Mouse (Mus musculus) sigmoid colon, adult 10 weeks (tissue): ENCODE measurements around the gene Rpl19. TPM values are rescaled to one million over a fixed set of nuclear protein-coding genes. Genes with fewer than 3 reads are reported as not detected.

ENCODE experiments used
- polyA plus RNA-seq: library from polyadenylated mRNA; stranded (reverse); fragments of 350-450 nt; fragmentation: Illumina TruSeq; extraction: RNeasy Lipid Tissue Mini Kit (QIAGEN cat#74804); gene quantifications from one replicate; pipeline ENCODE4 v1.2.3, GENCODE M21; 2014; ENCODE audit warnings: low read depth, low replicate concordance

Gene Rpl19
- 125 TPM for polyA plus RNA-seq

GRCm38 (mm10) chr11:98026570-98027296 lies at the start of gene Rpl19:
Gene Rpl19 (plus strand): TSS chr11:98026710.

GRCm38 (mm10) chr11:97985727-97986677 lies 40.5 kb upstream of the Rpl19 start, which contains the start of gene Plxdc1:
Gene Plxdc1 (minus strand): TSS chr11:97986444.

GRCm38 (mm10) chr11:97995564-97996288 lies 30.8 kb upstream of the Rpl19 start, which contains the start of gene Arl5c:
Gene Arl5c (minus strand): TSS chr11:97996181.

GRCm38 (mm10) chr11:98022555-98023371 lies 3.7 kb upstream of the Rpl19 start, which contains the start of gene Cacnb1:
Gene Cacnb1 (minus strand): TSS chr11:98023034.

DNA sequence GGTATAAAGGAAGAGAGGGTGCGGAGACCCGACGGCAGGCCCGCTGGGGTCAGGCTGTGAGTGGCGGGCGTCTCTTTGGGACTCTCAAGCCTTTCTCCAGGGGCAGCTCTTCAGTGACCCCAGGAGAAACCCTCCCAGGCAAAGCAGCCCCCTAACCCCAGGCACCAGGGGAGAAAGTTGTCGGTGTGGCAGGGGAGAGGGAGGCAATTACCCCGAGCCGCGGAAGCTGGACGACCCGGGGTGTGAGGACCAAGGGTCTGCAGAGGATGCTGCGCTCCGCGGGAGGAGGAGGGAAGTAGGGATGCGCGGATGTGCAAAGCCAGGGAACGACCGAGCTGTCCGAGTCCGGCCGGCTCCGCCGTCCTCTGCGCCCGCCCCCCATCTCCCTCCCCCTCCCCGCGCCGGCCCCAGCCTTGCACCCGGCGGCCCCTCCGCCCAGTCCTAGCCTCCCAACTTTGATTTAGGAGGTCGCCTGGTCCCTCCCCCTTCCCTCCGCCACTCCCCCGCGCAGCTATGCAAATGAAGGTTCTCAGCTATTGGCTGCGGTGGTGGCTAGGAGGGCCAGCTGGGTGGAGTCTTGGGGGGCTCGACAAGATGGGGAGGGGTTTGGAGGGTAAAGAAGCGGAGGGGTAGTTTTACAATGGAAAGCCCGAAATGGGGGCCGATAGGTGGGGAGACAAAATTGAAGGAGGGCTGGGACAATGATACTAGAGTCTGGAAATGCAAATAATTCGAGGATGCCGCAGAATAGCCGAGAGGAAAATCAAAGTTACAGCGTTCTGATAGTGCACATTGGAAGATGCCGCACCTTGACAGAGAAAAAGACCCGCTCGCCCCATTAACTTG lies 26.7 kb downstream of the Rpl19 start, which contains the start of gene Stac2:
Gene Stac2, minus strand, starts transcription at position 474 of the 846 bp plus-strand sequence.

Other genes with a start within 250 kb of the Rpl19 start
- gene Rpl23, start 244.3 kb upstream of the Rpl19 start, polyA plus RNA-seq = 2,348 TPM
- gene Lasp1, start 227.7 kb upstream of the Rpl19 start, polyA plus RNA-seq = 74.4 TPM
- gene B230217C12Rik, start 185.9 kb upstream of the Rpl19 start, polyA plus RNA-seq = 2.6 TPM
- 0.85 TPM for gene Fbxo47, start 142.6 kb upstream of the Rpl19 start, polyA plus RNA-seq
- gene Plxdc1, start 40.3 kb upstream of the Rpl19 start, polyA plus RNA-seq = 0.16 TPM
- 1.5 TPM for gene Arl5c, start 30.5 kb upstream of the Rpl19 start, polyA plus RNA-seq
- not detected for gene Cacnb1, start 3.7 kb upstream of the Rpl19 start, polyA plus RNA-seq
- 0.13 TPM for gene Stac2, start 26.8 kb downstream of the Rpl19 start, polyA plus RNA-seq
- gene Fbxl20, start 123.7 kb downstream of the Rpl19 start, polyA plus RNA-seq = 31.4 TPM
- gene Med1, start 166.6 kb downstream of the Rpl19 start, polyA plus RNA-seq = 44.7 TPM
- 49.4 TPM for gene Cdk12, start 176.3 kb downstream of the Rpl19 start, polyA plus RNA-seq